Mouse (Mus musculus) C2C12 (cell line): ENCODE data around the gene Stk4. TPM values are rescaled to one million over a fixed set of nuclear protein-coding genes. Genes with fewer than 3 reads are reported as not detected.

ENCODE experiments used
- H3K27me3 ChIP-seq: one replicate; pipeline ENCODE4 v1.6.1; 2011; ENCODE audit not compliant: control insufficient read depth, insufficient read depth, insufficient read length
- H3K36me3 ChIP-seq: one replicate; pipeline ENCODE4 v1.6.1; 2011; ENCODE audit not compliant: control insufficient read depth, insufficient read depth
- H3K4me3 ChIP-seq: one replicate; pipeline ENCODE4 v1.5.1; 2011; ENCODE audit warnings: mild to moderate bottlenecking, control low read depth; ENCODE audit not compliant: poor library complexity, insufficient read depth, severe bottlenecking
- H3K79me2 ChIP-seq: one replicate; pipeline ENCODE4 v1.6.1; 2011; ENCODE audit not compliant: control insufficient read depth, insufficient read depth
- H3K79me3 ChIP-seq: one replicate; pipeline ENCODE4 v1.6.1; 2011; ENCODE audit warnings: low read depth, control low read depth
- H3ac ChIP-seq: one replicate; pipeline ENCODE3; 2011; ENCODE audit warnings: low read depth; ENCODE audit not compliant: control insufficient read depth, insufficient read length
- CEBPB ChIP-seq: IDR thresholded peaks from one replicate; pipeline ENCODE4 v1.6.1; 2011; ENCODE audit warnings: low read depth, mild to moderate bottlenecking, control low read depth, moderate library complexity
- CTCF ChIP-seq: IDR thresholded peaks from one replicate; pipeline ENCODE4 v1.5.1; 2011; ENCODE audit not compliant: control insufficient read depth, insufficient read depth, insufficient read length
- FOSL1 ChIP-seq: IDR thresholded peaks from one replicate; pipeline ENCODE4 v1.8.0; 2011; ENCODE audit warnings: mild to moderate bottlenecking, low read length; ENCODE audit not compliant: poor library complexity, insufficient read depth, severe bottlenecking
- MAX ChIP-seq: IDR thresholded peaks from one replicate; pipeline ENCODE4 v1.6.1; 2011; ENCODE audit warnings: mild to moderate bottlenecking, control low read depth
- MYOD1 ChIP-seq: IDR thresholded peaks from one replicate; pipeline ENCODE4 v1.6.1; 2011; ENCODE audit warnings: low read depth; ENCODE audit not compliant: control insufficient read depth, insufficient read length
- MYOG ChIP-seq: IDR thresholded peaks from one replicate; pipeline ENCODE4 v1.6.1; 2011; ENCODE audit not compliant: control insufficient read depth, insufficient read length; ENCODE audit errors: extremely low read depth
- USF1 ChIP-seq: IDR thresholded peaks from one replicate; pipeline ENCODE4 v1.6.1; 2011; ENCODE audit warnings: low read depth, mild to moderate bottlenecking, control low read depth, moderate library complexity
- polyA plus RNA-seq: library from polyadenylated mRNA; unstranded; fragments of >200 nt; fragmentation: generic; extraction: Trizol; gene quantifications from one replicate; pipeline ENCODE4 v1.2.1, GENCODE M21; 2012; ENCODE audit warnings: missing spikeins

Gene Stk4
- polyA plus RNA-seq, 1 experiment, result 9.5 TPM

DNA sequence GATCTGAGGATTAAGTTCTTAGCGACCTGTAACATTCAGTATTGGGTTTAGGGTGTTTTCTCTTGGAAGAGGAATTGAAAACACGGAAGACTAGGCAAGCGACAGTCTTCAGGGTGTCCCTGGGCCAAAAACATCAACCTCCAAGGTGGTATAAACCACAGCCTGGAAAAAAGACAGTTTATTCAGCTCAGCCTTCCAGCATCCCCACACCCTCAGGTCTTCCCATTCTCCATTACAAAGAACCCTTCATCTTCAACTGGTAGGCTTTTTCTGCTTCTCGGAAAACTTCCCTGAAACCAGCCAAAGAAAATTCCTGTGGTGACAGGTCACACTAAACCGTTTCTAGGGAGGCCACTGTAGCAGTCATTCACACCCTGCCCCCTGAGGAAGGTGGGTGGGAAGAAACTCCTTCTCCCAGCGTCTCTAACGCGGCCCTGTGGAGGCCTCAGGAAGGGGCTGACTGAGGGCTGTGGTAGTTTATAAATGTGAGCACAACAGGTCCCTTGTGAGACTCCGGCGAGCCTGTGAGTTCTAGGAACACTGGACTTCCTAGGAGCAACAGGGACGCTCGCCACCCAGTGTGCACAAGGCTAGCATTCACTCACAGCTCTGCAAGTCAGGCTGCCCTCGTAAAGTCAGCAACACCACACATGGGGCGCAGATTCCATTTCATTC, 80.1 kb downstream of the Stk4 start:
- Histone ChIP-seq H3K36me3 (peaks cover 38% of the 10 kb centered on the region), H3K27me3 (no peaks in the 10 kb centered on the region), H3ac (no peak overlapping the region), H3K79me2 (no peaks in the 10 kb centered on the region), H3K79me3 (no peaks in the 10 kb centered on the region), H3K4me3 (no peak overlapping the region)
- TF ChIP-seq USF1, result no peak
- no peak for TF ChIP-seq MYOD1
- no peak for TF ChIP-seq MAX
- no peak for TF ChIP-seq FOSL1

DNA sequence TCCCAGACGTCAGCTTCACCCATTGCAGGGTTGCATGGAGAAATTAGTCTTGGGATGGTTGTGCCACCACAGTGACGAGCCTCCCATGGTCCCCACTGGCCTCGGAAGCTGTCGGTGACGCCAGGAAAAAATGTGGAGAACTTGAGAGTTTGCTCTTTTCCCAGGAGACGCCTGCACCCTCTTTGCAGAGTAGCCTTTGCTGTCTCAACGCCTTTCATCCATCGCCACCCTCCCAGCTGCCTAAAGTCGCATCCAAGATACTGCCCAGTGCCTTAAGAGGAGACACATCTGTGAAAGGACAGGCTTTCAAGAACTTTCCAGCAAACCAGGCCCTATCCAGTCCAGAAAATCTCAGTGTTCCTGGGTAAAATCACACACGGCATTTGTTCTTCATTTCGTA, 82.2 kb downstream of the Stk4 start:
- Histone ChIP-seq H3K79me3 (no peaks in the 10 kb centered on the region), H3K36me3 (peaks cover 40% of the 10 kb centered on the region), H3ac (no peak overlapping the region), H3K79me2 (no peaks in the 10 kb centered on the region), H3K4me3 (no peak overlapping the region), H3K27me3 (no peaks in the 10 kb centered on the region)
- TF ChIP-seq CTCF (no peak), CEBPB (no peak), MYOG (no peak), MAX (no peak), MYOD1 (no peak), USF1 (no peak), FOSL1 (no peak)

DNA sequence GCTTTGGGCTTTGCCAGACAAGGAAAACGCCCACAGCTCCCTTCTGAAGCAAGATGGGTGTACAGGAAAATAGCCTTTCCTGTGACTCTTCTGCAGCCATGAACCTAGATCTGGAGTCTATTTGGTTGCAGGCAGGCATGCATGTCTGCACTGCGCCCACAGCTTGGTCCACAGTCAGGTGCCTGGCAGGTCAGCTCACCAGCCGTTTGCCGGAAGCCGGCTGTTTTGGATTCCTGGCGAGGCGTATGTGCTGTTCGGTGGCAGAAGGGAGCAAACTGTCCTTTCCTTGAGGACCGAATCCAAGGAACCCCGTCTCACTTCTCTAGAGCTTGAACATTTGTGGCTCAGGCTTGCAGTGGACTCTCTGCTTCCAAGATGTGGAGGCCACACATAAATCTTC, 83.9 kb downstream of the Stk4 start:
- no peaks in the 10 kb centered on the region for H3K79me3 ChIP-seq
- H3K4me3 ChIP-seq, result no peak overlapping the region
- H3K36me3 ChIP-seq, result peaks cover 37% of the 10 kb centered on the region
- no peaks in the 10 kb centered on the region for H3K27me3 ChIP-seq
- no peaks in the 10 kb centered on the region for H3K79me2 ChIP-seq
- H3ac ChIP-seq, result no peak overlapping the region
- no peak for TF ChIP-seq FOSL1
- TF ChIP-seq USF1, result no peak
- TF ChIP-seq MYOD1, result no peak
- no peak for TF ChIP-seq MYOG
- TF ChIP-seq CEBPB, result no peak
- TF ChIP-seq MAX, result no peak
- TF ChIP-seq CTCF, result no peak

DNA sequence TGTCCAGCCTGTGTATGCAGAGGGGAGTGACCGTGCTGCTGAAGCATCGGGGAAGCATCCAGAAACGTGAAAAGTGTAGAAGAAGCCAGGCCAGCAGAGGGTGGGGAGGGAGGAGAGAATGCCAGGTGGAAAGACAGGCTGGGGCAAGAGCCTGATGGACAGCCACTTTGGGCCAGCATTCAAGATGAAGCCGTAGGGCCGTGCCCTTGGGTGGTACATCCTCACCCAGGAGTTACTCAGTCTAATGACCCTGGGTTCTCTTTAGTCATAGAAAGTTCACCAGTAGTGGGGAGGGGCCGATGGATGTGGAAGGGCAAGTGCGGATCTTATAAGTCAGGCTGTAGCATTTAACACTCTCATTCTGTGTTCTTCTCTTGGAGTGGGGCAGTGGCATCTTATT, 86.0 kb downstream of the Stk4 start:
- Histone ChIP-seq H3K27me3 (no peaks in the 10 kb centered on the region), H3K79me3 (no peaks in the 10 kb centered on the region), H3K79me2 (no peaks in the 10 kb centered on the region), H3K4me3 (no peak overlapping the region), H3K36me3 (peaks cover 37% of the 10 kb centered on the region), H3ac (no peak overlapping the region)
- TF ChIP-seq CTCF (no peak), MYOD1 (no peak), CEBPB (no peak), FOSL1 (no peak), MYOG (no peak), MAX (no peak), USF1 (no peak)

DNA sequence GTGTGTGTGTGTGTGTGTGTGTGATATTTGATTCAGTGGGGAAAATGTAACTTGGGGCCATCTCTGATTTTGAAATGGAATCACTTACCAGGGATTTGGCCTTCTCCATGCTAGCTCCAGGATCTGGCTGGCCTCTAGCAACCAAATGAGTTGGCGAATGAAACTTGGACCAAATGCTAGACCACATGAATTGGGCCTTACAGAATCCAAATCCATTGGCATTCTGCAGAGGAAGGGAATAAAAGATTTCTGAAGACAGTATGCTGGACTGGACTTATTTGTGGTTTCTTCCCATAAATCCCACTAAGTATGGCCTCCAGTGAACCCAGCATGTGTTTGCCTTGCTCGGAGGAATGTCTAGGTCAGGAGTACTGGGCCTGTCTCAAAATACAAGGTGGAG, 88.7 kb downstream of the Stk4 start:
- H3ac ChIP-seq, result no peak overlapping the region
- H3K79me3 ChIP-seq, result no peaks in the 10 kb centered on the region
- no peak overlapping the region for H3K4me3 ChIP-seq
- H3K79me2 ChIP-seq, result no peaks in the 10 kb centered on the region
- peaks cover 13% of the 10 kb centered on the region for H3K36me3 ChIP-seq
- no peak for TF ChIP-seq MYOD1
- TF ChIP-seq CEBPB, result no peak
- no peak for TF ChIP-seq MYOG
- no peak for TF ChIP-seq MAX
- TF ChIP-seq USF1, result no peak
- TF ChIP-seq FOSL1, result no peak
- no peak for TF ChIP-seq CTCF
- peaks cover 5% of the 10 kb centered on the region for H3K27me3 ChIP-seq

- TF ChIP-seq CEBPB (no peak), MAX (no peak), MYOD1 (no peak), FOSL1 (no peak), USF1 (no peak), CTCF (no peak), MYOG (no peak)
- no peaks in the 10 kb centered on the region for H3K36me3 ChIP-seq
- H3K4me3 ChIP-seq, result no peak overlapping the region
- no peaks in the 10 kb centered on the region for H3K79me2 ChIP-seq
- H3K27me3 ChIP-seq, result peaks cover 23% of the 10 kb centered on the region
- H3K79me3 ChIP-seq, result no peaks in the 10 kb centered on the region
- H3ac ChIP-seq, result no peak overlapping the region
Observed at GRCm38 (mm10) chr2:164161515-164162055, 91.5 kb downstream of the Stk4 start.
